In the genomic region with DNA sequence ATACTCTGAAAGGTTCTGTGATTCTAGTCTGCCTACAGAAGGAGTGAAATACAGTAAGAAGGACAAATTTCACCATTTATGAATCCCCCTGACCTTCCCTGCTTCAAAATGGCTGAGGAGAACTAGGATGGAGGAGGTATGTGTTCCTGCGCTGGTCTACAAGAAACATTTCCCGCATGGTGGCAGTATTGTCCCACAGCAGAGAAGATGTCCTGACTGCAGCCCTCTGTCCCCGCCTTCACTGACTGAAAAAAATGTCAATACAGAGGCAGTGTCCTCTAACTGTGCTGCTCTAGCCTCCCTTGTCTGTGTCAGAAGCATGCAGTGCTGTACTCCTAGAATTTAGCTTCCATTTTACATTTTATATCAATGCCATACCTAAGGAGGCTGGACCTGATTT, we compare ENCODE assay signal across 7 mouse cellular contexts.
DNase-seq lines count a peak whose midpoint lies in the region; ATAC-seq lines count a peak whose summit lies in the region.
"Not testable (repeated sequence)": the region's sequence is repeated elsewhere in the genome, so short reads cannot be mapped to it uniquely, and the experiment has no call there.

No protein-coding gene starts in this region.

- H3K4me2 ChIP-seq in heart, embryonic 12.5 days, result peak overlapping the region; percentile 44; the same call in 1 of the 2 replicates
- H3K4me2 ChIP-seq in intestine, embryonic 15.5 days (replicated peaks); limb, embryonic 12.5 days: not testable (repeated sequence)
- H3K4me2 ChIP-seq in neural tube, embryonic 14.5 days (ENCODE audit: low read depth, low read length), result peak overlapping the region; percentile 20; the same call in 1 of the 2 replicates

- DNase-seq in adrenal gland, adult 2 months, result peak; percentile 77
- DNase-seq in lung, postnatal 36 days, result peak; percentile 96

- H3K36me3 ChIP-seq in heart, embryonic 12.5 days, result peaks cover 52% of the 10 kb centered on the region
- not testable (repeated sequence) for H3K36me3 ChIP-seq in intestine, embryonic 15.5 days; neural tube, embryonic 14.5 days (ENCODE audit: control insufficient read depth, insufficient read depth, low read length)
- peaks cover 14% of the 10 kb centered on the region for H3K36me3 ChIP-seq in limb, embryonic 12.5 days

- H3K4me1 ChIP-seq in heart, embryonic 12.5 days (replicated peaks); intestine, embryonic 15.5 days (replicated peaks); limb, embryonic 12.5 days (replicated peaks); neural tube, embryonic 14.5 days (ENCODE audit: control insufficient read depth, insufficient read depth, low read length): not testable (repeated sequence)

- peak overlapping the region; percentile 22; the same call in 1 of the 2 replicates for H3K4me3 ChIP-seq in heart, embryonic 12.5 days
- H3K4me3 ChIP-seq in intestine, embryonic 15.5 days (replicated peaks), result peak overlapping the region; percentile 12; the same call in 1 of the 2 replicates
- H3K4me3 ChIP-seq in limb, embryonic 12.5 days (replicated peaks), result 0 out of 2 replicates have a peak overlapping the region, but pooled peaks have one; percentile 15
- H3K4me3 ChIP-seq in neural tube, embryonic 14.5 days (ENCODE audit: low read depth, low read length), result peak overlapping the region; percentile 12; the same call in 1 of the 2 replicates

- ATAC-seq in erythroblast, adult 5-6 weeks (replicated peaks; ENCODE audit: low FRiP score, poor library complexity, severe bottlenecking), result peak; percentile 67
- ATAC-seq in heart, embryonic 12.5 days (ENCODE audit: insufficient number of reproducible peaks, low FRiP score); limb, embryonic 12.5 days (ENCODE audit: insufficient number of reproducible peaks, insufficient read depth, low FRiP score, low TSS enrichment, low read depth): not testable (repeated sequence)
- ATAC-seq in intestine, embryonic 15.5 days, result peak; percentile 47; the same call in 1 of the 2 replicates
- peak; percentile 65; the same call in 1 of the 2 replicates for ATAC-seq in neural tube, embryonic 14.5 days (ENCODE audit: low read depth)

- not testable (repeated sequence) for H3K27me3 ChIP-seq in heart, embryonic 12.5 days (replicated peaks); intestine, embryonic 15.5 days (replicated peaks); limb, embryonic 12.5 days; neural tube, embryonic 14.5 days (ENCODE audit: control insufficient read depth, insufficient read depth, low read length)

- H3K9ac ChIP-seq in heart, embryonic 12.5 days; intestine, embryonic 15.5 days; limb, embryonic 12.5 days (replicated peaks); neural tube, embryonic 14.5 days (replicated peaks; ENCODE audit: low read depth, low read length): not testable (repeated sequence)

- H3K27ac ChIP-seq in heart, embryonic 12.5 days (ENCODE audit: poor library complexity, severe bottlenecking); intestine, embryonic 15.5 days; limb, embryonic 12.5 days: not testable (repeated sequence)
- peak overlapping the region; percentile 52; the same call in 1 of the 2 replicates for H3K27ac ChIP-seq in neural tube, embryonic 14.5 days (ENCODE audit: low read depth, low read length)

- WGBS in heart, embryonic 12.5 days, result 69% methylated on average over 3 of the region's 3 CpGs
- 48% methylated on average over 3 of the region's 3 CpGs for WGBS in intestine, embryonic 15.5 days
- 55% methylated on average over 3 of the region's 3 CpGs for WGBS in limb, embryonic 12.5 days
- 67% methylated on average over 3 of the region's 3 CpGs for WGBS in neural tube, embryonic 14.5 days

- H3K9me3 ChIP-seq in heart, embryonic 12.5 days (replicated peaks); intestine, embryonic 15.5 days; limb, embryonic 12.5 days; neural tube, embryonic 14.5 days (ENCODE audit: control insufficient read depth, low read length): not testable (repeated sequence)
